Mouse (Mus musculus) midbrain, embryonic 11.5 days (tissue): ENCODE data around the gene Tnrc6b. TPM values are rescaled to one million over a fixed set of nuclear protein-coding genes. Genes with fewer than 3 reads are reported as not detected.
"Not testable (repeated sequence)": the region's sequence is repeated elsewhere in the genome, so short reads cannot be mapped to it uniquely, and the experiment has no call there.

ENCODE experiments used
- ATAC-seq: fragments of 200-750 bp; cut with Nextera tagmentation; 2 replicates; pipeline ENCODE4 v1.8.0; 2017; ENCODE audit warnings: moderate TSS enrichment, moderate library complexity; ENCODE audit not compliant: low FRiP score
- DNase-seq: peaks from one replicate; pipeline ENCODE4 v3.0.0; 2015; ENCODE audit warnings: low spot score; ENCODE audit errors: missing footprints
- H3K27ac ChIP-seq: fragments of 300-500 bp; sonication (generic); 2 replicates; pipeline ENCODE4 v1.5.1; 2014; ENCODE audit warnings: low read depth, low read length
- H3K27me3 ChIP-seq: fragments of 300-500 bp; sonication (generic); 2 replicates; pipeline ENCODE4 v1.6.1; 2014; ENCODE audit warnings: mild to moderate bottlenecking, low read length, moderate library complexity, mixed read lengths; ENCODE audit not compliant: control insufficient read depth, insufficient read depth
- H3K36me3 ChIP-seq: fragments of 300-500 bp; sonication (generic); 2 replicates; pipeline ENCODE4 v1.6.1; 2014; ENCODE audit warnings: mild to moderate bottlenecking, low read length, moderate library complexity, mixed read lengths; ENCODE audit not compliant: control insufficient read depth, insufficient read depth
- H3K4me1 ChIP-seq: fragments of 300-500 bp; sonication (generic); 2 replicates; pipeline ENCODE4 v1.6.1; 2014; ENCODE audit warnings: low read length; ENCODE audit not compliant: control insufficient read depth, insufficient read depth
- H3K4me2 ChIP-seq: fragments of 300-500 bp; sonication (generic); 2 replicates; pipeline ENCODE4 v1.6.1; 2014; ENCODE audit warnings: mild to moderate bottlenecking, moderate library complexity
- H3K4me3 ChIP-seq: fragments of 300-500 bp; sonication (generic); 2 replicates; pipeline ENCODE4 v1.5.1; 2014; ENCODE audit warnings: low read depth, low read length
- H3K9ac ChIP-seq: fragments of 300-500 bp; sonication (generic); 2 replicates; pipeline ENCODE4 v1.6.1; 2014; ENCODE audit warnings: low read length
- H3K9me3 ChIP-seq: fragments of 300-500 bp; sonication (generic); 2 replicates; pipeline ENCODE4 v1.6.1; 2016; ENCODE audit warnings: low read length; ENCODE audit not compliant: control insufficient read depth
- WGBS: fragments of 180-500 bp; shearing (Covaris S2); extraction: QIAGEN DNeasy Blood & Tissue Kit; methylation state at CpG from one replicate; pipeline ENCODE4 v1.1.7; 2014; 5-methylcytosine and 5-hydroxymethylcytosine counted together
- polyA plus RNA-seq: library from polyadenylated mRNA; unstranded; fragments of >200 nt; fragmentation: Nextera tagmentation; extraction: Ambion mirVana; gene quantifications from 2 replicates; pipeline ENCODE4 v1.2.1, GENCODE M21; 2014

Tnrc6b gene
- polyA plus RNA-seq, 1 experiment from 2014 or later = 17.0 TPM

DNA sequence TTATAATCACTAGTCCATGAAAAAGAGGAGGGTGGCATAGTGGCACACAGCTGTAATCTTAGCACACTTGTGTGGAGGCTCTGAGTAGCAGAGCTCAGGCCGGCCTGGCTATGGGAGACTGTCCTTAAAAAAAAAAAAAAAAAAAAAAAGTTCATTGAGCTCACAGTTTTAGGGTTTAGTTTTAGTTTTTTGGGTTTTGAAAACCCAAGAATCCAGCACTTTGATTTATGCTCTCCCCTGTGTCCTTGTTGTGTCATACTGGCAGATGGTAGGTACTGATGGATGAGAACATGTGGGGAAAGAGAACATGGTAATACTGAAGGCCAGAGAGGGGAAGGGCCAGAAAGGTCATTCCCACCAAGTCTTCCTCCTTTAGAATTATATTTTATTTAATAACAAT lies 19.9 kb downstream of the Tnrc6b start:
- DNase-seq = no peak
- Histone ChIP-seq H3K9me3 (no peaks in the 10 kb centered on the region), H3K4me1 (peaks cover 5% of the 10 kb centered on the region; the same call in 1 of the 2 replicates), H3K4me3 (no peak overlapping the region), H3K27ac (no peak overlapping the region), H3K9ac (no peak overlapping the region), H3K36me3 (no peaks in the 10 kb centered on the region), H3K4me2 (no peak overlapping the region), H3K27me3 (no peaks in the 10 kb centered on the region)
- WGBS = 83% methylated on average over 1 of the region's 1 CpGs
- no peak for ATAC-seq

DNA sequence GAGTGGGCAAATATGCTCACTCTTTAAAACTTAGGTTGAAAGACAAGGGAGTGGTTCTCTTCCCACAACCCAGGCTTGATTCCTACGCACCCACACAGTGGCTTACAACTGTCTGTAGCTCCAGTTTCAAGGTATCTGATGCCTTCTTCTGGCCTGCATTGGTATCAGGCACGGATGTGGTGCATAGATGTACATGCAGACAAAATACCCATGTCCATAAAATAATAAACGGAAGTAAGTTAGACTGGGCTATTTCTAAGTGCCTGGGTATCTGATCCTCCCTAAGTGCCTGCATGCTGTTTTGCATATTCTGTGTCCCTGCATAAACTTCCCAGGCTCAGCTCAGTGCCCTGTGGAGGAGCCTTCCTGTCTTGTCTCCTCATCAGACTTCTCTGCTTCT lies 20.4 kb downstream of the Tnrc6b start:
- Histone ChIP-seq H3K27ac (no peak overlapping the region), H3K4me1 (peaks cover 5% of the 10 kb centered on the region; the same call in 1 of the 2 replicates), H3K4me2 (no peak overlapping the region), H3K4me3 (no peak overlapping the region), H3K9me3 (no peaks in the 10 kb centered on the region), H3K36me3 (no peaks in the 10 kb centered on the region), H3K27me3 (no peaks in the 10 kb centered on the region), H3K9ac (no peak overlapping the region)
- DNase-seq (peak; percentile 6), ATAC-seq (no peak)
- 84% methylated on average over 3 of the region's 3 CpGs for WGBS

DNA sequence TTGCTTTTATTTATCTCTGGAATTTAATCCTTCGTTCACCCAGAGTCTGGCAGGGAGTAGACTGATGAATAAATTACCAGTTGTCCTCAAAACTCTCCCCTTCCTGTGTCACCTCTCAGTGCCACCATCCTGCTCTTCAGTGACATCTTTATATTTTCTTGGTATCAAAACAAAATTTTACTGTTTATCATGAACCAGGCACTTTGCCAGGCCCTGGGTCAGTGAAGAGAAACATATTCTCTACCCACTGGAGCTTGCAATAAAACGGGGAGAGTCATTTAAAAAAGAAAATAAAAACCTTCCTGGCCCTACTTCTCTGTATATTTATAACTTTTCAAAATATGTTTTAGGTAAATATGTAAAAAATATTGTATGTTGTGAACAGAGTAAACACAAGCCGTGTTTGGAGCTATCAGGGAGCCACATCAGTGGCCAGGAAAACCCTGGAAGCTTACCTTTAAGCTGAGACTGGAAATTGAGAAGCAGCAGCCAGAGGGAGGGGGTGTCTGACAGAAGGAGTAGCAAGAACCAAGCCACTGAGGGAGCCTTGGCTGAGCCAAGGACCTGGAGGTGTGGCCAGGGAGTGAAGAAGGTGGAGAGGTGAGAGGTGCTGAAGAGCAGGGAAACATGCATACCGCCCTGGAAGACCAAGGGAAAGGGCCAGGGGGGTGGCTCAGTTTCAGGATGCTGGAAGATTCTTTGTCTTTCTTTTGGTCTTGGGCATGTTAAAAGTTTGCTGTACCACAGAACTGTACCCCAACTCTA lies 21.3 kb downstream of the Tnrc6b start:
- H3K4me3 ChIP-seq = no peak overlapping the region
- H3K4me1 ChIP-seq = peaks cover 5% of the 10 kb centered on the region; the same call in 1 of the 2 replicates
- H3K9me3 ChIP-seq = no peaks in the 10 kb centered on the region
- ATAC-seq (no peak), DNase-seq (peak; percentile 72)
- WGBS = 65% methylated on average over 4 of the region's 4 CpGs
- H3K27ac ChIP-seq = no peak overlapping the region
- no peak overlapping the region for H3K4me2 ChIP-seq
- no peaks in the 10 kb centered on the region for H3K36me3 ChIP-seq
- H3K27me3 ChIP-seq = no peaks in the 10 kb centered on the region
- H3K9ac ChIP-seq = no peak overlapping the region; the same call in 1 of the 2 replicates

DNA sequence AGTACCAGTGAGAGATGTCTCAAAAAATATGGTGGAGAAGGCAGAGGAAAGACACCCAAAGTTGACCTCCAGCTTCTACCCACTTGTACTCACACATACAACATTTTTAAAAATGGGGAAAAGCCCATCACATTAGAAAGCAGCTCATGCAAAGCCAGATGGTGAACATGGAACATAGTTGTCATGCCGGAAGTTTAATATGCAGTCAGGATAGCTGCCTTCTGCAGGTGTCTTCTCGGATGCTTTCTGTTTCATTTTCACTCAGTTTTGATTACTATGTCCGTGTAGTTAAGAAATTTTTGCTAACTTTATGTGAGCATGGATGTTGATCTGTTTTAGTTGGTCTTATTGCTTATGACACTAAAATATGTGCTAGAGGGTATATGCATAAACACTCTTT lies 24.2 kb downstream of the Tnrc6b start:
- no peak overlapping the region for H3K4me2 ChIP-seq
- no peaks in the 10 kb centered on the region for H3K36me3 ChIP-seq
- no peaks in the 10 kb centered on the region for H3K27me3 ChIP-seq
- WGBS = 90% methylated on average over 3 of the region's 3 CpGs
- H3K9me3 ChIP-seq = no peaks in the 10 kb centered on the region
- no peak for DNase-seq
- no peak overlapping the region for H3K27ac ChIP-seq
- H3K4me1 ChIP-seq = peaks cover 5% of the 10 kb centered on the region; the same call in 1 of the 2 replicates
- H3K9ac ChIP-seq = no peak overlapping the region
- no peak for ATAC-seq
- no peak overlapping the region for H3K4me3 ChIP-seq

DNA sequence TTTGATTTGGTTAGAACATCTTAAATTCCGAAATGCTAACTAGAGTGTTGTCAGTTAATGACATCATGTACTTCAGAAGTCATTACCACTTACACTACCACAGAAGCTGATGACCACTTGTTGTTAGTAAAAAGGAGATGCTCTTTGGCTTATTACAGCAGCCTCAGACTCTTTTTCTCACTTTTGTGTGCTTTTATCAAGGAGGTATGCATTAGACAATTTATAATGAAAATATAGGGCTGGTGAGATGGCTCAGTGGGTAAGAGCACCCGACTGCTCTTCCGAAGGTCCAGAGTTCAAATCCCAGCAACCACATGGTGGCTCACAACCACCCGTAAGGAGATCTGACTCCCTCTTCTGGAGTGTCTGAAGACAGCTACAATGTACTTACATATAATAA lies 24.6 kb downstream of the Tnrc6b start:
- H3K4me1 ChIP-seq, DNase-seq, H3K36me3 ChIP-seq, H3K27me3 ChIP-seq, H3K9me3 ChIP-seq, H3K9ac ChIP-seq, H3K27ac ChIP-seq, ATAC-seq, H3K4me2 ChIP-seq, H3K4me3 ChIP-seq: not testable (repeated sequence)
- WGBS = 81% methylated on average over 3 of the region's 4 CpGs

DNA sequence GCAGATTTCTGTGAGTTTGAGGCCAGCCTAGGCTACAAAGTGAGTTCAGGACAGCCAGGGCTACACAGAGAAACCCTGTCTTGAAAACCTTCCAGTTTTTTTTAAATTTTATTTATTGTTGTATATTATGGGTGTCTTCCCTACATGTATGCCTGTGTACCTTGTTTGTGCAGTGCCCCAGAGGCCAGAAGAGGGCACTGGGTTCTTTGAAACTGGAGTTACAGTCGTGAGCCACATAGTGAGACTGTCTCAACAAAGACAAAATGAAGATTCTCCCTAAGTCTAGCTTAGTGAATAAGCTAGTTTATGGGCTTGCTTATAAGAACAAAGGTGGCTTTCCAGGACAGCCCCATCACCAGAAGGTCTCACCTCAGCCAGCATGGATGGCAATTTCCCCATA lies 25.4 kb downstream of the Tnrc6b start:
- WGBS = 39% methylated on average over 1 of the region's 1 CpGs
- no peak for ATAC-seq
- H3K4me2 ChIP-seq = no peak overlapping the region
- no peak overlapping the region for H3K27ac ChIP-seq
- no peaks in the 10 kb centered on the region for H3K27me3 ChIP-seq
- DNase-seq = no peak
- H3K4me1 ChIP-seq = peaks cover 5% of the 10 kb centered on the region; the same call in 1 of the 2 replicates
- no peak overlapping the region for H3K9ac ChIP-seq
- H3K4me3 ChIP-seq = no peak overlapping the region
- H3K36me3 ChIP-seq = no peaks in the 10 kb centered on the region
- no peaks in the 10 kb centered on the region for H3K9me3 ChIP-seq

DNA sequence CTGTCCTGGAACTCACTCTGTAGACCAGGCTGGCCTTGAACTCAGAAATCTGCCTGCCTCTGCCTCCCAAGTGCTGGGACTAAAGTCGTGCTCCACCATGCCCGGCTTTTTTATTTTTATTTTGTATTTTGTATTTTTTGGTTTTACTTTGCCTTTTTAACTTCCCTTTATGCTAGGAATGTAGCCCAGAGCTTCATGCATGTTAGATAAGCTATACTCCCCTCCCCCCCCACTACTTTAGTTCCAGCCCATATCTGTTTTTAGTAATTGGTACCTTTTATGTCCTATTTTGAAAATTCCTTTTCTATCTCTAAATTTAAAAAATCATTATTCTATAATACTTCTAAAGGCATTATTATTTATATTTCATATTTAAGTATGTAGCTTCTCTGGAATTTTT lies 27.1 kb downstream of the Tnrc6b start:
- ATAC-seq (no peak), DNase-seq (no peak)
- Histone ChIP-seq H3K36me3 (no peaks in the 10 kb centered on the region), H3K4me1 (no peaks in the 10 kb centered on the region), H3K9ac (no peak overlapping the region), H3K4me2 (no peak overlapping the region), H3K9me3 (no peaks in the 10 kb centered on the region), H3K27ac (no peak overlapping the region), H3K27me3 (no peaks in the 10 kb centered on the region), H3K4me3 (no peak overlapping the region)
- WGBS = 90% methylated on average over 2 of the region's 2 CpGs

DNA sequence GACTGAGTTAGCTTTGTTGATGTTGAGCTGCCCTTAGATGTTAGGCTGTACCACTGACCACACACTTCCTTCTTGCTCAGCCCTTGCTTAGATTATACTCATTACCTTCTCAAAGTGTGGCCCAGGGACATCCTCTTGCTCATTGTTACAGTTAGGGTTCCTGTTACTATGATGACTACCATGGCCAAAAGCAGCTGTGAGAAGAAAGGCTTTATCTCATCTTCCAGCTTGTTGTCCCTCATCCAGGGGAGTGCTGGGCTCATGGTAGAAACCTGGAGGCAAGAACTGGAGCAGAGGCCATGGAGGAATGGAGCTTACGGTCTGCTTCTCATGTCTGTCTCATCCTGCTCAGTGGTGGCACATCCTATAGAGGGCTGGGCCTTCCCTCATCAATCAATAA lies 28.9 kb downstream of the Tnrc6b start:
- H3K27me3 ChIP-seq = no peaks in the 10 kb centered on the region
- ATAC-seq (no peak), DNase-seq (no peak)
- H3K4me3 ChIP-seq = no peak overlapping the region
- H3K27ac ChIP-seq = no peak overlapping the region
- H3K9ac ChIP-seq = no peak overlapping the region
- whole genome bisulfite sequencing = 89% methylated on average over 1 of the region's 1 CpGs
- no peaks in the 10 kb centered on the region for H3K9me3 ChIP-seq
- no peaks in the 10 kb centered on the region for H3K36me3 ChIP-seq
- no peak overlapping the region for H3K4me2 ChIP-seq
- no peaks in the 10 kb centered on the region for H3K4me1 ChIP-seq

DNA sequence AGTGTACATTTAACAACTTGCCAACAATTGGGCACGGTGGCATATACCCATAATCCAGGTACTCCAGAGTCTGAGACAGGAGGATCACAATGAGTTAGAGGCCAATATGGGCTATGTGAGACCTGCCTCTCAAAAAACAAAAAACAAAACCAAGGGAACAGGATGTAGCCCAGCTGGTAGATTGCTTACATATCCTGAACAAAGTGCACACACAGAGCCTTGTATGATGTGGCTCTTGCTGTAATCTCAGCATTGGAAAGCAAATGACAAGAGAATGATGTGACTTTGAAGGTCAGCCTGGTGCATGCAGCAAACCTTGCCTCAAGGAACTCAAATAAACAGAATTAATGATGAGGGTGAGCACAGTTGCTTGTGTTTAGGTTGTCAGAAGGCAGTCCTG lies 30.7 kb downstream of the Tnrc6b start:
- ATAC-seq (no peak), DNase-seq (no peak)
- 89% methylated on average over 1 of the region's 1 CpGs for WGBS
- no peaks in the 10 kb centered on the region for H3K4me1 ChIP-seq
- no peaks in the 10 kb centered on the region for H3K36me3 ChIP-seq
- no peaks in the 10 kb centered on the region for H3K9me3 ChIP-seq
- no peak overlapping the region for H3K4me3 ChIP-seq
- H3K4me2 ChIP-seq = no peak overlapping the region
- H3K9ac ChIP-seq = no peak overlapping the region
- no peaks in the 10 kb centered on the region for H3K27me3 ChIP-seq
- no peak overlapping the region for H3K27ac ChIP-seq
